Mouse (Mus musculus): Measurements from ENCODE around the gene Dmrta2.

DNA sequence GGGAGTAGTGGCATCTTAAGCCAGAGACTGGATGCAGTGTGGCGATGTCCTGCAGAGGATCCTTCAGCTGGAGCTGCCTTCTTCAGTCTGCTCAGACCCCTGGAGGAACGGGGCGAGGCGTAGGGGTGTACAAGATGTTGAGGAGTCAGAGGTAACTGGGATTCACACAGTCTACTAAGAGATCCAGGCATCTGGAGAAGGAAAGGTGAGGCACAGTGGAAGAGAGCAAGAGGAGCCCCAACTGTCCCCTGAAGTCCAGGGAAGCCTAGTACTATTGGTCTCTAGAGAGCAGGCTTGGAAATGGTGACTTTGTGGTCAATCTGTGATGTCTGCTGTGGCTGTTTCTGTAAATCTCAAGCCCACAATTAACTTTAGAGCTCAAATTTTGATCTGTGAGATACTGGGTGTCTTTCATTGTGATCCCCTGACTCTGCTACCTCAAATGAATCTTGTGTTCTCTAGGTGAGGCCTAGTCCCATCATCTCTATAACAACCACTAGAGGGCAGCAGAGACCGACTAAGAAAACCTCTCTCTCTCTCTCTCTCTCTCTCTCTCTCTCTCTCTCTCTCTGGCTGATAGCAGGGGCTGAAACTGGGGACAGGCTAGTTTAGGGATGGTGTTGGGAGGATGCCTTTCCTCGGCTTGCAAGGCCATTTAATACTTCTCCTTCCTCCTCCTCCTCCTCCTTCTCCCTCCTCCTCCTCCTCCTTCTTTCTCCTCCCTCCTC is 50.8 kb downstream of the Dmrta2 start:
- peak; percentile 56; the same call in 1 of the 2 replicates for TF ChIP-seq CTCF (IDR thresholded peaks at IDR 0.05; ENCODE audit: extremely low read depth, insufficient read depth, low read length)
- no peak for TF ChIP-seq POLR2A (IDR thresholded peaks at IDR 0.05; ENCODE audit: extremely low read depth, insufficient read depth, low read length)

All from cortical plate, adult 2 months (tissue).